Mouse (Mus musculus): ENCODE results near the gene Kcnc2.

Kcnc2 gene

GRCm38 (mm10) chr10:112394399-112394970 is 123.6 kb downstream of the Kcnc2 start:
- DNase-seq (ENCODE audit: low read depth, low spot score), result no peak

GRCm38 (mm10) chr10:112397194-112397593 is 126.3 kb downstream of the Kcnc2 start:
- no peak for DNase-seq (ENCODE audit: low read depth, low spot score)

GRCm38 (mm10) chr10:112400591-112401404 is 129.9 kb downstream of the Kcnc2 start:
- no peak for DNase-seq (ENCODE audit: low read depth, low spot score)

- DNase-seq (ENCODE audit: low read depth, low spot score), result no peak
Observed at GRCm38 (mm10) chr10:112409525-112409924, 138.6 kb downstream of the Kcnc2 start.

- no peak for DNase-seq (ENCODE audit: low read depth, low spot score)
Observed at GRCm38 (mm10) chr10:112423327-112423726, 152.4 kb downstream of the Kcnc2 start.

- no peak for DNase-seq (ENCODE audit: low read depth, low spot score)
Observed at GRCm38 (mm10) chr10:112436950-112437349, 166.0 kb downstream of the Kcnc2 start.

GRCm38 (mm10) chr10:112444640-112445039 is 173.7 kb downstream of the Kcnc2 start:
- no peak for DNase-seq (ENCODE audit: low read depth, low spot score)

- no peak for DNase-seq (ENCODE audit: low read depth, low spot score)
Observed at GRCm38 (mm10) chr10:112450910-112451309, 180.0 kb downstream of the Kcnc2 start.

- no peak for DNase-seq (ENCODE audit: low read depth, low spot score)
Observed at GRCm38 (mm10) chr10:112468689-112469384, 197.9 kb downstream of the Kcnc2 start.

GRCm38 (mm10) chr10:112474122-112474810 is 203.3 kb downstream of the Kcnc2 start:
- DNase-seq (ENCODE audit: low read depth, low spot score), result no peak

- DNase-seq (ENCODE audit: low read depth, low spot score), result no peak
Observed at GRCm38 (mm10) chr10:112481461-112481860, 210.5 kb downstream of the Kcnc2 start.

GRCm38 (mm10) chr10:112481921-112482607 is 211.1 kb downstream of the Kcnc2 start:
- DNase-seq (ENCODE audit: low read depth, low spot score), result no peak

GRCm38 (mm10) chr10:112484387-112485105 is 213.6 kb downstream of the Kcnc2 start:
- DNase-seq (ENCODE audit: low read depth, low spot score), result no peak

- DNase-seq (ENCODE audit: low read depth, low spot score), result no peak
Observed at GRCm38 (mm10) chr10:112485819-112486218, 214.9 kb downstream of the Kcnc2 start.

- no peak for DNase-seq (ENCODE audit: low read depth, low spot score)
Observed at GRCm38 (mm10) chr10:112488751-112489150, 217.8 kb downstream of the Kcnc2 start.
